Mouse (Mus musculus) kidney, adult 2 months (tissue): ENCODE measurements around the gene Gm49321.

Source experiments
- CTCF ChIP-seq: fragments of 200-500 bp; conservative IDR thresholded peaks from 2 replicates; pipeline ENCODE4 v1.5.1; 2011; ENCODE audit warnings: low read depth, mild to moderate bottlenecking, control low read depth, low read length, moderate library complexity, mixed read lengths; ENCODE audit not compliant: insufficient read depth, insufficient read length
- POLR2A ChIP-seq: fragments of 200-500 bp; IDR thresholded peaks from one replicate; pipeline ENCODE4 v1.6.1; 2011; ENCODE audit warnings: low read depth, low read length, control low read depth

- TF ChIP-seq POLR2A (no peak), CTCF (no peak)
Measured at GRCm38 (mm10) chr12:73904133-73904934, 33.1 kb upstream of the Gm49321 start.
